Mouse (Mus musculus): ENCODE data around the gene Pla2g3. TPM values are rescaled to one million over a fixed set of nuclear protein-coding genes. Genes with fewer than 3 reads are reported as not detected.

Pla2g3 gene
- under 1 TPM; 0.11 to 0.24 TPM for total RNA-seq (2021)

- DNase-seq: no peak
Measured at GRCm38 (mm10) chr11:3487952-3488570, at the start of gene Pla2g3. Gene Pla2g3 (plus strand): TSS chr11:3488284.

- peak; percentile 24 for DNase-seq
Measured at GRCm38 (mm10) chr11:3441696-3442443, 46.2 kb upstream of the Pla2g3 start.

- DNase-seq: no peak
Measured at GRCm38 (mm10) chr11:3442677-3443076, 45.4 kb upstream of the Pla2g3 start.

GRCm38 (mm10) chr11:3443091-3443490, 45.0 kb upstream of the Pla2g3 start:
- no peak for DNase-seq

- no peak for DNase-seq
Measured at GRCm38 (mm10) chr11:3444875-3445274, 43.2 kb upstream of the Pla2g3 start.

- peak; percentile 55 for DNase-seq
Measured at GRCm38 (mm10) chr11:3451701-3452163, 36.4 kb upstream of the Pla2g3 start.

- peak; percentile 94 for DNase-seq
Measured at GRCm38 (mm10) chr11:3452167-3452639, 35.9 kb upstream of the Pla2g3 start, which contains the start of gene Rnf185. Gene Rnf185 (minus strand): TSS chr11:3452363.

GRCm38 (mm10) chr11:3452769-3453168, 35.3 kb upstream of the Pla2g3 start:
- peak; percentile 25 for DNase-seq

GRCm38 (mm10) chr11:3453467-3453866, 34.6 kb upstream of the Pla2g3 start:
- DNase-seq: peak; percentile 11

GRCm38 (mm10) chr11:3454506-3454905, 33.6 kb upstream of the Pla2g3 start:
- no peak for DNase-seq

- DNase-seq: peak; percentile 77
Measured at GRCm38 (mm10) chr11:3456354-3456753, 31.7 kb upstream of the Pla2g3 start.

GRCm38 (mm10) chr11:3458428-3459104, 29.5 kb upstream of the Pla2g3 start:
- no peak for DNase-seq

- no peak for DNase-seq
Measured at GRCm38 (mm10) chr11:3459105-3459468, 29.0 kb upstream of the Pla2g3 start.

GRCm38 (mm10) chr11:3462846-3463245, 25.2 kb upstream of the Pla2g3 start:
- DNase-seq: no peak

GRCm38 (mm10) chr11:3471448-3471850, 16.6 kb upstream of the Pla2g3 start:
- no peak for DNase-seq

- DNase-seq: peak; percentile 93
Measured at GRCm38 (mm10) chr11:3472484-3472883, 15.6 kb upstream of the Pla2g3 start.

GRCm38 (mm10) chr11:3474480-3475115, 13.5 kb upstream of the Pla2g3 start:
- peak; percentile 39 for DNase-seq

- DNase-seq: no peak
Measured at GRCm38 (mm10) chr11:3475489-3475888, 12.6 kb upstream of the Pla2g3 start.

- no peak for DNase-seq
Measured at GRCm38 (mm10) chr11:3483980-3484642, 4.0 kb upstream of the Pla2g3 start.

GRCm38 (mm10) chr11:3486349-3486748, 1.7 kb upstream of the Pla2g3 start:
- no peak for DNase-seq

GRCm38 (mm10) chr11:3489036-3489435, 952 bp downstream of the Pla2g3 start:
- DNase-seq: no peak

GRCm38 (mm10) chr11:3492748-3493147, 4.7 kb downstream of the Pla2g3 start:
- no peak for DNase-seq
